In genomic region chr10:127479131-127479530, GRCm38 (mm10) we compare ENCODE assay signal across 8 mouse cellular contexts. TPM values are rescaled to one million over a fixed set of nuclear protein-coding genes. Genes with fewer than 3 reads are reported as not detected.
DNase-seq lines count a peak whose midpoint lies in the region; ATAC-seq and TF ChIP-seq lines count a peak whose summit lies in the region.
"Had no signal": no experiment of that assay in that cellular context is flagged by ENCODE, and none has a peak within 500 bp of the region (broad histone marks: within the 10 kb centered on the region; RNA-seq: fewer than 3 reads in every experiment).

No protein-coding gene starts in this region.

- no peaks in the 10 kb centered on the region for H3K9me3 ChIP-seq in kidney, embryonic 16.5 days (ENCODE audit: low read length)
- H3K9me3 ChIP-seq: embryonic facial prominence, embryonic 13.5 days had no signal

- ATAC-seq in kidney, embryonic 16.5 days (ENCODE audit: low FRiP score, low TSS enrichment) = no peak

- WGBS in kidney, adult 2 months = 93% methylated on average over 4 of the region's 4 CpGs
- WGBS in kidney, embryonic 16.5 days = 93% methylated on average over 4 of the region's 4 CpGs

- no peak overlapping the region for H3K27ac ChIP-seq in kidney, adult 2 months (ENCODE audit: insufficient read depth, low read depth, low read length)
- no peak overlapping the region for H3K27ac ChIP-seq in kidney, embryonic 16.5 days (ENCODE audit: low read length)
- H3K27ac ChIP-seq: embryonic facial prominence, embryonic 13.5 days had no signal

- no peak overlapping the region for H3K4me3 ChIP-seq in kidney, adult 2 months (ENCODE audit: insufficient read depth, low read depth, low read length)
- H3K4me3 ChIP-seq in kidney, embryonic 16.5 days (ENCODE audit: low read length) = no peak overlapping the region
- H3K4me3 ChIP-seq: embryonic facial prominence, embryonic 13.5 days had no signal

- H3K9ac ChIP-seq in kidney, embryonic 16.5 days (replicated peaks; ENCODE audit: low read length) = no peak overlapping the region
- H3K9ac ChIP-seq: embryonic facial prominence, embryonic 13.5 days had no signal

- peak; percentile 43 for DNase-seq in kidney, adult 2 months
- DNase-seq in 3T3-L1 (ENCODE audit: low read depth, low spot score) (peak; percentile 87), A20 (ENCODE audit: low read depth, low spot score) (peak; percentile 46)
- DNase-seq in embryo, embryonic 11 days = peak; percentile 41
- DNase-seq in right cerebral cortex, postnatal 36 days (ENCODE audit: low spot score in 2 of 2) = no peak
- no peak for DNase-seq in urinary bladder, adult 18-20 months (ENCODE audit: low spot score in 2 of 2)

- 0 out of 2 replicates have a peak, but pooled peaks have one; percentile 12 for TF ChIP-seq CTCF in kidney, adult 2 months (conservative IDR thresholded peaks at IDR 0.05; ENCODE audit: insufficient read depth, insufficient read length, low read depth, low read length)

- H3K27me3 ChIP-seq in kidney, adult 2 months (replicated peaks; ENCODE audit: control insufficient read depth, insufficient read depth, low read length) = no peaks in the 10 kb centered on the region
- H3K27me3 ChIP-seq in kidney, embryonic 16.5 days (ENCODE audit: insufficient read depth, low read length) = no peaks in the 10 kb centered on the region
- H3K27me3 ChIP-seq: embryonic facial prominence, embryonic 13.5 days had no signal

- H3K4me2 ChIP-seq in kidney, embryonic 16.5 days (replicated peaks; ENCODE audit: low read depth, low read length) = no peak overlapping the region
- H3K4me2 ChIP-seq: embryonic facial prominence, embryonic 13.5 days had no signal

- H3K36me3 ChIP-seq in kidney, adult 2 months (ENCODE audit: control insufficient read depth, insufficient read depth, low read length) = no peaks in the 10 kb centered on the region; the same call in 1 of the 2 replicates
- peaks cover 12% of the 10 kb centered on the region for H3K36me3 ChIP-seq in kidney, embryonic 16.5 days (ENCODE audit: insufficient read depth, low read length)

- no peak for TF ChIP-seq POLR2A in kidney, adult 2 months (IDR thresholded peaks at IDR 0.05; ENCODE audit: low read depth, low read length)

- H3K4me1 ChIP-seq in kidney, adult 2 months (ENCODE audit: control insufficient read depth, insufficient read depth, low read length) = no peaks in the 10 kb centered on the region
- H3K4me1 ChIP-seq in kidney, embryonic 16.5 days (ENCODE audit: insufficient read depth, low read length) = 0 out of 2 replicates have a peak, but pooled peaks cover 11% of the 10 kb centered on the region
- H3K4me1 ChIP-seq: embryonic facial prominence, embryonic 13.5 days had no signal

RNA-seq across cellular contexts. Expression of gene Stac3, which starts 22.4 kb away (rescaled TPM):
- polyA plus RNA-seq in kidney, adult 2 months (2012; rRNA removed) = 1.2 and 3.0 TPM in 2 replicates
- 0.85 and 1.9 TPM in 2 replicates for polyA plus RNA-seq in kidney, embryonic 16.5 days (2015; fragmentation: Nextera tagmentation; extraction: Ambion mirVana)

RNA-seq across cellular contexts. Expression of gene Ndufa4l2, which starts 35.6 kb away (rescaled TPM):
- 24.4 and 27.4 TPM in 2 replicates for polyA plus RNA-seq in kidney, adult 2 months (2012; rRNA removed)
- polyA plus RNA-seq in kidney, embryonic 16.5 days (2015; fragmentation: Nextera tagmentation; extraction: Ambion mirVana) = 74.4 and 77.3 TPM in 2 replicates

RNA-seq across cellular contexts. Expression of gene Shmt2, which starts 43.1 kb away (rescaled TPM):
- polyA plus RNA-seq in kidney, adult 2 months (2012; rRNA removed) = 232 and 274 TPM in 2 replicates
- polyA plus RNA-seq in kidney, embryonic 16.5 days (2015; fragmentation: Nextera tagmentation; extraction: Ambion mirVana) = 119 and 123 TPM in 2 replicates

RNA-seq across cellular contexts. Expression of gene Nxph4, which starts 55.2 kb away (rescaled TPM):
- polyA plus RNA-seq in kidney, adult 2 months (2012; rRNA removed) = 2.0 and 2.2 TPM in 2 replicates
- 1.8 and 2.3 TPM in 2 replicates for polyA plus RNA-seq in kidney, embryonic 16.5 days (2015; fragmentation: Nextera tagmentation; extraction: Ambion mirVana)

Comparison
In these comparisons a context has a peak if more than half of its experiments do, and no peak if none do; other contexts are left out.
1. DNase-seq: peak in kidney, adult 2 months (single experiment), 3T3-L1 (single experiment), A20 (single experiment) and embryo, embryonic 11 days (single experiment); none in right cerebral cortex, postnatal 36 days (0 of 2) and urinary bladder, adult 18-20 months (0 of 2).